Mouse (Mus musculus) cortical plate, adult 2 months (tissue): ENCODE measurements around the gene Aunip.

ENCODE experiments used
- CTCF ChIP-seq: fragments of 200-500 bp; IDR thresholded peaks from 2 replicates; pipeline ENCODE4 v1.5.1; 2011; ENCODE audit warnings: mild to moderate bottlenecking, control low read depth, low read length; ENCODE audit not compliant: insufficient read depth; ENCODE audit errors: extremely low read depth
- POLR2A ChIP-seq: fragments of 200-500 bp; IDR thresholded peaks from 2 replicates; pipeline ENCODE4 v1.6.1; 2011; ENCODE audit warnings: mild to moderate bottlenecking, low read length, control low read depth; ENCODE audit not compliant: insufficient read depth; ENCODE audit errors: extremely low read depth

GRCm38 (mm10) chr4:134516981-134517380 is 6.2 kb downstream of the Aunip start:
- TF ChIP-seq CTCF = no peak
- TF ChIP-seq POLR2A = no peak
